Mouse (Mus musculus): ENCODE results near the gene Sh3tc1. TPM values are rescaled to one million over a fixed set of nuclear protein-coding genes. Genes with fewer than 3 reads are reported as not detected.

The Sh3tc1 gene
- polyA plus RNA-seq, 1 experiment from 2014 or later = 1.3 TPM

DNA sequence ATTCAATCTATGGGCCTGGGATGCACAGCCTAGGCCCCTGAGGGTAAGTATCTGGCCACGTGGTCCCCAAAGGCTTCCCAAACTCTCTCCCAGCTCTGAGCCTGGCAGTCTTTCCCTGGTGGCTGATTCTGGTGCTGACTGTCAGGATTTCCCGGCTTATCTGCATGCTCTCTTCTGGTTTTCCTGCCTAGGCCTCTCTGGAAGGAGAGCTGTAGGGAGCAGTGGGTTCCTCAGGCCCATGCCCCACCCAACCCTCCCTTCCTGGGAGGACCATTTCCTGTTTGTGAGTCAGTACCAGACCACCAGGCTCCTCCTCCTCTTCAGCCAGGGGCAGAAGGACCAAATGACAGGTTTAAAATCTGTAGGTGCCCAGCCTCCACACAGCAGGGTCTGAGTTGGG is 17.1 kb downstream of the Sh3tc1 start:
- Histone ChIP-seq H3K4me2 (ENCODE audit: low read depth, low read length) (no peak overlapping the region), H3K9me3 (ENCODE audit: control insufficient read depth, low read length) (no peaks in the 10 kb centered on the region), H3K27ac (ENCODE audit: low read depth, low read length) (no peak overlapping the region), H3K4me1 (ENCODE audit: control insufficient read depth, insufficient read depth, low read length) (no peaks in the 10 kb centered on the region), H3K36me3 (ENCODE audit: control insufficient read depth, insufficient read depth, low read length) (no peaks in the 10 kb centered on the region), H3K9ac (replicated peaks; ENCODE audit: low read depth, low read length) (no peak overlapping the region), H3K27me3 (ENCODE audit: control insufficient read depth, insufficient read depth, low read length) (no peaks in the 10 kb centered on the region), H3K4me3 (ENCODE audit: low read depth, low read length) (no peak overlapping the region)
- no peak for ATAC-seq (ENCODE audit: low read depth)
- 56% methylated on average over 2 of the region's 2 CpGs for WGBS

DNA sequence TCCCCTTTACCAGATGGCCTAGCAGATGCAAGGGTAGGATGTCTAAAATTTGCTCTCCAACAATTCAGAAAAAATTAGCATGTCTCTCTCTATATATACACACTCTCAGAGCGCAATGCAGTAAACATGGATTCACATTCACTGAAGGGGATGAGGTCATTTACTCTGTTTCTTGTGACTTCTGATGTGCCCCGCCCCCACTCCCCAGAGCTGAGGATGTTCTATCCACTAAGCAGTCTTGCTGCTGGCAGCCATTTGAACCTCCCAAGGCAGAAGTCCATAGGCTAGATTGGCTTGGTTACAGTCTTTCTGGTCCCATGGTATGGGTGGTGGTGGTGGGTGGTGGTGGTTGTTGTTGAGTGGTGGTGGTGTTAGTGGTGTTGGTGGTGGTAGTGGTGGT is 17.9 kb downstream of the Sh3tc1 start:
- Histone ChIP-seq H3K4me2 (ENCODE audit: low read depth, low read length) (no peak overlapping the region), H3K9ac (replicated peaks; ENCODE audit: low read depth, low read length) (no peak overlapping the region), H3K27me3 (ENCODE audit: control insufficient read depth, insufficient read depth, low read length) (no peaks in the 10 kb centered on the region), H3K27ac (ENCODE audit: low read depth, low read length) (no peak overlapping the region), H3K4me3 (ENCODE audit: low read depth, low read length) (no peak overlapping the region), H3K36me3 (ENCODE audit: control insufficient read depth, insufficient read depth, low read length) (no peaks in the 10 kb centered on the region), H3K9me3 (ENCODE audit: control insufficient read depth, low read length) (no peaks in the 10 kb centered on the region), H3K4me1 (ENCODE audit: control insufficient read depth, insufficient read depth, low read length) (no peaks in the 10 kb centered on the region)
- 84% methylated on average over 2 of the region's 2 CpGs for WGBS
- ATAC-seq (ENCODE audit: low read depth) = no peak

DNA sequence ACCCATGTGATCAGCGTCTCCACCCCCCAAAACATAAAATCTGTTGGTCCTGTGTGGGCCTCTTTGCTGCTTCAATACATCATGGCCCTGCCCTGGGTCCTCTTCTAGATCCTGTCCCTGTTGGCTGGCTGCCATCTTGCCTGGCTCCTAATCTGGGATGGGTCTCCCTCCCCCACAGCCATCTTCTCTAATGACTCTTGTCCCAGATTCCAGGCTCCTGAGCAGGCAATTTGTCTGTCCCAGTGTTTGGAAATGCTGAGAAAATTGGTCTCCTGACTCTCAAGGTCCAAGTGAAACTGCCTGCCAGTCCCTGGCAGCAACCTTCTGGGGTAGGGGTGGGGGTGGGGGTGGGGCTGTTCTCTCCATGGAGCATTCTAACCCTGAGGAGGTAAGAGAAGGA is 19.9 kb downstream of the Sh3tc1 start:
- Histone ChIP-seq H3K36me3 (ENCODE audit: control insufficient read depth, insufficient read depth, low read length) (no peaks in the 10 kb centered on the region), H3K4me2 (ENCODE audit: low read depth, low read length) (no peak overlapping the region), H3K9ac (replicated peaks; ENCODE audit: low read depth, low read length) (no peak overlapping the region), H3K4me3 (ENCODE audit: low read depth, low read length) (no peak overlapping the region), H3K9me3 (ENCODE audit: control insufficient read depth, low read length) (no peaks in the 10 kb centered on the region), H3K4me1 (ENCODE audit: control insufficient read depth, insufficient read depth, low read length) (no peaks in the 10 kb centered on the region), H3K27me3 (ENCODE audit: control insufficient read depth, insufficient read depth, low read length) (no peaks in the 10 kb centered on the region), H3K27ac (ENCODE audit: low read depth, low read length) (no peak overlapping the region)
- no peak for ATAC-seq (ENCODE audit: low read depth)
- WGBS = 100% methylated on average over 1 of the region's 1 CpGs

DNA sequence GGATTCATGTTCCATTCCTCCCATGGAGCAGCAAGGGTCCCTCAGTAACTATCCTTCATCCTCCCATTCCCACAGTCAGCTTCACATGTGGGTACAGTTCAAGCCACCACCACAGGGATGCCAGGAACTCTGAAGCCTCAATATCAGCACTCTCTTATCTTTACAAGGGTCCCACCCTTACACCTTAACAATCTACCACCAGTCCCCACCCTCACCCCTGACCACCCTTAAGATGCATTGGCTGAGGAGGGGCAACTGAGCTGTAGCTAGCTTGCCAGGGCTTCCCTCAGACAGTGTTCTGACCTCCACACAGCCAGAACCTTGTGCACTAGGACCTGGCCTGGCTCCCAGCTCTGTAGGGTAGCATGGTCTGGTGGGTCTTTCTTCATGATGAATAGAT is 20.4 kb downstream of the Sh3tc1 start:
- H3K9ac ChIP-seq (replicated peaks; ENCODE audit: low read depth, low read length) = no peak overlapping the region
- no peak overlapping the region for H3K27ac ChIP-seq (ENCODE audit: low read depth, low read length)
- no peak for ATAC-seq (ENCODE audit: low read depth)
- H3K4me1 ChIP-seq (ENCODE audit: control insufficient read depth, insufficient read depth, low read length) = no peaks in the 10 kb centered on the region
- no peak overlapping the region for H3K4me2 ChIP-seq (ENCODE audit: low read depth, low read length)
- H3K27me3 ChIP-seq (ENCODE audit: control insufficient read depth, insufficient read depth, low read length) = no peaks in the 10 kb centered on the region
- H3K36me3 ChIP-seq (ENCODE audit: control insufficient read depth, insufficient read depth, low read length) = no peaks in the 10 kb centered on the region
- H3K9me3 ChIP-seq (ENCODE audit: control insufficient read depth, low read length) = no peaks in the 10 kb centered on the region
- no peak overlapping the region for H3K4me3 ChIP-seq (ENCODE audit: low read depth, low read length)

DNA sequence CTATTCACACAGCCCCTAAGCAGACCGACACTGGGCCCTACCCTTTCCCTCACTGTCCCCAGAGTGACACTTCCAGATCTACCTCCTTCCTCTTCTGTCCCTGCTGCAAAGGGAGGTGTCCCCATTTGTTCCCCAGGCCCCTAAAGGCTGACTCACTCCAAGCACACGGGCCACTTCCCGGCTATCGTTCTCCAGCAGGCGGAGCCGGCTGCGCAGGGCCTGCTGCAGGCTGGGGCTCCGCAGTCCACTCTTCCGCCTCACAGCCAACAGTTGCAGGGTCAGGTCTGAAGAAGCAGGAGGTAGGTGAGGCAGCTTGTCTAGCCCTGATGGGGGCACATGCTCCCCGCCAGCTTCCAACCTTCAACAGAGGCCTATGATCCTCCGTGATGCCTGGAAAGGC is 21.0 kb downstream of the Sh3tc1 start:
- no peak overlapping the region for H3K4me3 ChIP-seq (ENCODE audit: low read depth, low read length)
- ATAC-seq (ENCODE audit: low read depth) = no peak
- H3K4me2 ChIP-seq (ENCODE audit: low read depth, low read length) = no peak overlapping the region
- no peaks in the 10 kb centered on the region for H3K9me3 ChIP-seq (ENCODE audit: control insufficient read depth, low read length)
- H3K4me1 ChIP-seq (ENCODE audit: control insufficient read depth, insufficient read depth, low read length) = no peaks in the 10 kb centered on the region
- 74% methylated on average over 11 of the region's 11 CpGs for whole genome bisulfite sequencing
- H3K36me3 ChIP-seq (ENCODE audit: control insufficient read depth, insufficient read depth, low read length) = no peaks in the 10 kb centered on the region
- H3K27me3 ChIP-seq (ENCODE audit: control insufficient read depth, insufficient read depth, low read length) = no peaks in the 10 kb centered on the region
- H3K27ac ChIP-seq (ENCODE audit: low read depth, low read length) = no peak overlapping the region
- H3K9ac ChIP-seq (replicated peaks; ENCODE audit: low read depth, low read length) = no peak overlapping the region

DNA sequence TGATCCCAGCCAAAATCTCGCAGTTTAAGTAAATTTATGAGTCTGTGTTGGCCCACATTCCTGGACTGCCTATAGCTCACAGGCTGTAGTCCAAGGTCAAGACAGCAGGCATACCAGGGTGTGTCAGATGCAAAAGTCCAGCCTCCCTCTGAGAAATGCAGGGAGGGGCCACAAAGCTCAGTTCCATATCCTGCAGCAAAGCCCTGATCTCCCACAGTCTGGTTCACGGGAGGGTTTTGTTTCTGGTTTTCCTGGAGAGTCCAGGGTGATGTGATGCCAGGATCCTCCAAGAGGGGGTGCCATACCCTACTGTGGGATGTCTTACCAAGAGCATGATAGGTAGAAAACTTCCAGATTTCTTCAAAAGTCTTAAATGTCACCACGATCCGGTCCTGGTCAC is 21.8 kb downstream of the Sh3tc1 start:
- Histone ChIP-seq H3K4me2 (ENCODE audit: low read depth, low read length) (no peak overlapping the region), H3K36me3 (ENCODE audit: control insufficient read depth, insufficient read depth, low read length) (no peaks in the 10 kb centered on the region), H3K9ac (replicated peaks; ENCODE audit: low read depth, low read length) (no peak overlapping the region), H3K9me3 (ENCODE audit: control insufficient read depth, low read length) (no peaks in the 10 kb centered on the region), H3K4me3 (ENCODE audit: low read depth, low read length) (no peak overlapping the region), H3K27ac (ENCODE audit: low read depth, low read length) (no peak overlapping the region), H3K4me1 (ENCODE audit: control insufficient read depth, insufficient read depth, low read length) (no peaks in the 10 kb centered on the region), H3K27me3 (ENCODE audit: control insufficient read depth, insufficient read depth, low read length) (no peaks in the 10 kb centered on the region)
- WGBS = 54% methylated on average over 4 of the region's 4 CpGs
- no peak for ATAC-seq (ENCODE audit: low read depth)

DNA sequence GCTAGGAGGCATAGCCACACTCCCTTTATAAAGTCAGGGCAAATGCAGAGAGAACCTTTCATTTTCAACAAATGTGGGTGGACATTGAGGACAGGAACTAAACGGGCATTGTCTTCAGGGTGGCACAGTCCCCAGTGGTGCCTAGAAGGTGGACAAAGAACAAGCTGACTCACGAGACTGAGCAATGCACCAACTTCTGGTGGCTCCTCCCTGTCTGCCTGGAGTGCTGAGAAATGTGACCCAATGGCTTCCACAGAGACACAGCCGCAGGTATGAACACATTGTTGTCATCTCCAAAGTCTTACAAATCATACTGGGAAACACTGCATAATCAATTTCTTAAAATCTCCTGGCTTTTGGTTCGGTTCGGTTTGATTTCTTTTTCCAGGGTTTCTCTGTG is 22.3 kb downstream of the Sh3tc1 start:
- no peaks in the 10 kb centered on the region for H3K36me3 ChIP-seq (ENCODE audit: control insufficient read depth, insufficient read depth, low read length)
- H3K27ac ChIP-seq (ENCODE audit: low read depth, low read length) = no peak overlapping the region
- no peaks in the 10 kb centered on the region for H3K4me1 ChIP-seq (ENCODE audit: control insufficient read depth, insufficient read depth, low read length)
- H3K9me3 ChIP-seq (ENCODE audit: control insufficient read depth, low read length) = no peaks in the 10 kb centered on the region
- H3K27me3 ChIP-seq (ENCODE audit: control insufficient read depth, insufficient read depth, low read length) = no peaks in the 10 kb centered on the region
- 81% methylated on average over 5 of the region's 5 CpGs for WGBS
- H3K9ac ChIP-seq (replicated peaks; ENCODE audit: low read depth, low read length) = no peak overlapping the region
- H3K4me2 ChIP-seq (ENCODE audit: low read depth, low read length) = no peak overlapping the region
- no peak for ATAC-seq (ENCODE audit: low read depth)
- H3K4me3 ChIP-seq (ENCODE audit: low read depth, low read length) = no peak overlapping the region

DNA sequence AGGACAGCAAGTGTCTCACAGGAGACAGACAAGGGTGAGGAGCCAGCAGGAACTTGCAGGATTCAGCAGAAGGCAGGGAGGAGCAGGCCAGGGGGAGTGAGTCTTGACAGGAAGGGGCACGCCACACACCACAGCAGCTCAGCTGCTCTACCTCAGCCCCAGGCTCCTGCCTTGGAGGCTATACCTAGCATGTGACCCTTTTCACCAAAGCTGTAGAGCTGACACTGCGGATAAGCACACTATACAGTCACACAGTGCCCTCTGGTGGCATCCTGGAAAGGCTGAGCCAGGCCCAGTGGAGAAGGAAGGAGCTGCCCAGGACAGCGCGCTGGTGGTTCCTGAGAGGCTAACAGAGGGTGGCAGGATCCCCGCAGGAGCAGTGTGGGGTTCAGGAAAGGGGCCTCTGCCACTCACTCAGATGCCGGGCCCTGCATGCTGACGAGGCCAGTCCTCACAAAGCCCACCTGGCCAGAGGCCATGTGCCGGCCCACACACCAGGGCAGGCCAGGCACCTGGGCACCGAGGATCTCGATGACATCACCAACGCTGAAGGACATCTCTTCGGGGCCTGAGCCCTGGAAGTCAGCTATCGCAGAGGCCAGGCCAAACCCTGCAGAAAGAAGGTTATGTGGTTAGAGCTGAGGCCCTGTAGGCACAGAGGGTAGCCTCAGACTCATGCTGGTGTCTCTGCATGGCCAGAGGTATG is 26.0 kb downstream of the Sh3tc1 start:
- Histone ChIP-seq H3K9ac (replicated peaks; ENCODE audit: low read depth, low read length) (no peak overlapping the region), H3K36me3 (ENCODE audit: control insufficient read depth, insufficient read depth, low read length) (no peaks in the 10 kb centered on the region), H3K9me3 (ENCODE audit: control insufficient read depth, low read length) (no peaks in the 10 kb centered on the region), H3K4me2 (ENCODE audit: low read depth, low read length) (no peak overlapping the region), H3K4me1 (ENCODE audit: control insufficient read depth, insufficient read depth, low read length) (no peaks in the 10 kb centered on the region), H3K27me3 (ENCODE audit: control insufficient read depth, insufficient read depth, low read length) (no peaks in the 10 kb centered on the region), H3K4me3 (ENCODE audit: low read depth, low read length) (no peak overlapping the region), H3K27ac (ENCODE audit: low read depth, low read length) (no peak overlapping the region)
- 54% methylated on average over 13 of the region's 13 CpGs for WGBS
- peak; percentile 96 for ATAC-seq (ENCODE audit: low read depth)

DNA sequence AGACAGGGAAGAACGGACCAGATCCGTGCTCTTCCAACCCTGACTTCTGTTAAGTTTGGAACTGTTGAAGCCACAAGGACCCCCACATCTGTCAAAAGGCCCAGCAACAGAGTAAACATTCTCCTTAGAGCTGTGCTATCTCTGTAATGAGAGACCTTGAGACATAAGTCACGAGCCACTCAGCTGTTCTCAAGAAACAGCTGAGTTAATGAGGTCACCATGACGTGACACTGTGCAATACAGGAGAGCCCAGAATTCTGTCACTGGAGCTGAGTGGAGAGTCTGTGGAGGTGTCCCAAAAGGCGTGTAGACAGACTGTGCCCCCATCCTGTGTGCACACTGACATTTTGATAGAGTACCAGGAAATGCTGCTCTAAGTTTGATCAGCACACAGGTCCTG is 27.3 kb downstream of the Sh3tc1 start:
- Histone ChIP-seq H3K9me3 (ENCODE audit: control insufficient read depth, low read length) (no peaks in the 10 kb centered on the region), H3K27me3 (ENCODE audit: control insufficient read depth, insufficient read depth, low read length) (no peaks in the 10 kb centered on the region), H3K4me2 (ENCODE audit: low read depth, low read length) (no peak overlapping the region), H3K9ac (replicated peaks; ENCODE audit: low read depth, low read length) (no peak overlapping the region), H3K4me1 (ENCODE audit: control insufficient read depth, insufficient read depth, low read length) (no peaks in the 10 kb centered on the region), H3K4me3 (ENCODE audit: low read depth, low read length) (no peak overlapping the region), H3K27ac (ENCODE audit: low read depth, low read length) (no peak overlapping the region), H3K36me3 (ENCODE audit: control insufficient read depth, insufficient read depth, low read length) (no peaks in the 10 kb centered on the region)
- ATAC-seq (ENCODE audit: low read depth) = no peak
- WGBS = 75% methylated on average over 5 of the region's 5 CpGs
